Comparison of ENCODE assay signal across 8 mouse cellular contexts in genomic region chr7:128725189-128725588, GRCm38 (mm10). TPM values are rescaled to one million over a fixed set of nuclear protein-coding genes. Genes with fewer than 3 reads are reported as not detected.
DNase-seq lines count a peak whose midpoint lies in the region; ATAC-seq lines count a peak whose summit lies in the region.

No protein-coding gene starts in this region.

- no peak overlapping the region for H3K4me3 ChIP-seq in forebrain, embryonic 13.5 days
- no peak overlapping the region for H3K4me3 ChIP-seq in forebrain, embryonic 11.5 days (ENCODE audit: low read depth, low read length)
- no peak overlapping the region for H3K4me3 ChIP-seq in hindbrain, embryonic 15.5 days
- H3K4me3 ChIP-seq in hindbrain, embryonic 10.5 days: no peak overlapping the region
- H3K4me3 ChIP-seq in lung, embryonic 16.5 days (ENCODE audit: low read length): no peak overlapping the region

- WGBS in forebrain, embryonic 13.5 days: 77% methylated on average over 9 of the region's 9 CpGs
- WGBS in forebrain, embryonic 11.5 days: 84% methylated on average over 9 of the region's 9 CpGs
- 84% methylated on average over 9 of the region's 9 CpGs for WGBS in hindbrain, embryonic 15.5 days
- WGBS in hindbrain, embryonic 10.5 days: 89% methylated on average over 9 of the region's 9 CpGs
- 77% methylated on average over 9 of the region's 9 CpGs for WGBS in lung, embryonic 16.5 days

- peaks cover 21% of the 10 kb centered on the region for H3K4me1 ChIP-seq in forebrain, embryonic 13.5 days
- peaks cover 8% of the 10 kb centered on the region for H3K4me1 ChIP-seq in forebrain, embryonic 11.5 days (replicated peaks; ENCODE audit: control insufficient read depth, insufficient read depth, low read length)
- peaks cover 10% of the 10 kb centered on the region for H3K4me1 ChIP-seq in hindbrain, embryonic 15.5 days (replicated peaks)
- peaks cover 18% of the 10 kb centered on the region for H3K4me1 ChIP-seq in hindbrain, embryonic 10.5 days (replicated peaks)
- H3K4me1 ChIP-seq in lung, embryonic 16.5 days (replicated peaks; ENCODE audit: control insufficient read depth, insufficient read depth, low read length): peaks cover 14% of the 10 kb centered on the region

- H3K27me3 ChIP-seq in forebrain, embryonic 13.5 days: no peaks in the 10 kb centered on the region
- H3K27me3 ChIP-seq in forebrain, embryonic 11.5 days (ENCODE audit: control insufficient read depth, insufficient read depth, low read length): no peaks in the 10 kb centered on the region
- H3K27me3 ChIP-seq in hindbrain, embryonic 15.5 days: no peaks in the 10 kb centered on the region
- H3K27me3 ChIP-seq in hindbrain, embryonic 10.5 days (ENCODE audit: insufficient read depth, poor library complexity, severe bottlenecking): no peaks in the 10 kb centered on the region
- H3K27me3 ChIP-seq in lung, embryonic 16.5 days (ENCODE audit: control insufficient read depth, insufficient read depth, low read depth, low read length): no peaks in the 10 kb centered on the region

- no peaks in the 10 kb centered on the region for H3K9me3 ChIP-seq in forebrain, embryonic 13.5 days (replicated peaks)
- H3K9me3 ChIP-seq in forebrain, embryonic 11.5 days (ENCODE audit: control insufficient read depth, low read length): no peaks in the 10 kb centered on the region
- H3K9me3 ChIP-seq in hindbrain, embryonic 15.5 days: no peaks in the 10 kb centered on the region
- H3K9me3 ChIP-seq in hindbrain, embryonic 10.5 days: no peaks in the 10 kb centered on the region
- H3K9me3 ChIP-seq in lung, embryonic 16.5 days (ENCODE audit: control insufficient read depth, low read length): no peaks in the 10 kb centered on the region

- no peak for ATAC-seq in forebrain, embryonic 13.5 days
- no peak for ATAC-seq in forebrain, embryonic 11.5 days (replicated peaks; ENCODE audit: low FRiP score)
- 0 out of 2 replicates have a peak, but pooled peaks have one; percentile 21 for ATAC-seq in hindbrain, embryonic 15.5 days (ENCODE audit: low FRiP score, low read depth)
- peak; percentile 11; the same call in 1 of the 2 replicates for ATAC-seq in lung, embryonic 16.5 days (ENCODE audit: low read depth)
- peak; percentile 21; the same call in 1 of the 2 replicates for ATAC-seq in megakaryocyte-erythroid progenitor cell, adult 5-6 weeks (replicated peaks; ENCODE audit: low FRiP score, low TSS enrichment, poor library complexity, severe bottlenecking)

- H3K27ac ChIP-seq in forebrain, embryonic 13.5 days: peak overlapping the region; percentile 49
- no peak overlapping the region for H3K27ac ChIP-seq in forebrain, embryonic 11.5 days (ENCODE audit: low read depth, low read length)
- peak overlapping the region; percentile 1; the same call in 1 of the 2 replicates for H3K27ac ChIP-seq in hindbrain, embryonic 15.5 days (replicated peaks)
- H3K27ac ChIP-seq in hindbrain, embryonic 10.5 days: no peak overlapping the region
- peak overlapping the region; percentile 43 for H3K27ac ChIP-seq in lung, embryonic 16.5 days (ENCODE audit: low read length)

- H3K36me3 ChIP-seq in forebrain, embryonic 13.5 days (ENCODE audit: poor library complexity, severe bottlenecking): peaks cover 23% of the 10 kb centered on the region
- H3K36me3 ChIP-seq in forebrain, embryonic 11.5 days (ENCODE audit: control insufficient read depth, insufficient read depth, low read length): no peaks in the 10 kb centered on the region; the same call in none of the 2 replicates
- peaks cover 17% of the 10 kb centered on the region; the same call in 1 of the 2 replicates for H3K36me3 ChIP-seq in hindbrain, embryonic 15.5 days
- H3K36me3 ChIP-seq in hindbrain, embryonic 10.5 days: peaks cover 51% of the 10 kb centered on the region
- peaks cover 11% of the 10 kb centered on the region for H3K36me3 ChIP-seq in lung, embryonic 16.5 days (ENCODE audit: control insufficient read depth, insufficient read depth, low read length)

- no peak overlapping the region for H3K4me2 ChIP-seq in forebrain, embryonic 13.5 days
- H3K4me2 ChIP-seq in forebrain, embryonic 11.5 days (ENCODE audit: low read depth, low read length, severe bottlenecking): no peak overlapping the region
- no peak overlapping the region for H3K4me2 ChIP-seq in hindbrain, embryonic 15.5 days
- H3K4me2 ChIP-seq in lung, embryonic 16.5 days (ENCODE audit: low read depth, low read length): no peak overlapping the region

- no peak for DNase-seq in forebrain, embryonic 11.5 days (ENCODE audit: low spot score)
- DNase-seq in hindbrain, embryonic 10.5 days (ENCODE audit: low spot score): no peak
- no peak for DNase-seq in lung, postnatal 14 days
- DNase-seq in right cerebral cortex, postnatal 36 days (ENCODE audit: low spot score in 2 of 2): no peak

- H3K9ac ChIP-seq in forebrain, embryonic 13.5 days: no peak overlapping the region
- no peak overlapping the region for H3K9ac ChIP-seq in forebrain, embryonic 11.5 days (ENCODE audit: low read length)
- H3K9ac ChIP-seq in hindbrain, embryonic 15.5 days: no peak overlapping the region
- H3K9ac ChIP-seq in lung, embryonic 16.5 days (ENCODE audit: low read length): peak overlapping the region; percentile 28; the same call in 1 of the 2 replicates

RNA-seq across cellular contexts. Expression of gene Mcmbp, which starts 15.1 kb away (rescaled TPM):
- polyA plus RNA-seq in forebrain, embryonic 13.5 days (2015; fragmentation: Nextera tagmentation; extraction: Ambion mirVana): 66.8 and 69.2 TPM in 2 replicates
- 86.1 and 90.8 TPM in 2 replicates for polyA plus RNA-seq in forebrain, embryonic 11.5 days (2014; fragmentation: Nextera tagmentation; extraction: Ambion mirVana)
- polyA plus RNA-seq in hindbrain, embryonic 15.5 days (2015; fragmentation: Nextera tagmentation; extraction: Ambion mirVana): 43.2 and 44.0 TPM in 2 replicates
- polyA plus RNA-seq in hindbrain, embryonic 10.5 days (2016; fragmentation: Nextera tagmentation; extraction: Ambion mirVana): 68.0 and 75.3 TPM in 2 replicates
- polyA plus RNA-seq in lung, embryonic 16.5 days (2015; fragmentation: Nextera tagmentation; extraction: Ambion mirVana): 58.7 and 62.4 TPM in 2 replicates
- 46.5 and 58.2 TPM in 2 replicates for total RNA-seq in megakaryocyte-erythroid progenitor cell, adult 5-6 weeks (2014; fragmentation: Nextera tagmentation)
- 38.7 and 52.8 TPM in 2 replicates for total RNA-seq in megakaryocyte-erythroid progenitor cell, adult 5-6 weeks (2017)

RNA-seq across cellular contexts. Expression of gene Sec23ip, which starts 19.6 kb away (rescaled TPM):
- 40.1 and 41.9 TPM in 2 replicates for polyA plus RNA-seq in forebrain, embryonic 13.5 days (2015; fragmentation: Nextera tagmentation; extraction: Ambion mirVana)
- 44.5 and 45.3 TPM in 2 replicates for polyA plus RNA-seq in forebrain, embryonic 11.5 days (2014; fragmentation: Nextera tagmentation; extraction: Ambion mirVana)
- polyA plus RNA-seq in hindbrain, embryonic 15.5 days (2015; fragmentation: Nextera tagmentation; extraction: Ambion mirVana): 34.6 and 35.1 TPM in 2 replicates
- 42.6 and 45.2 TPM in 2 replicates for polyA plus RNA-seq in hindbrain, embryonic 10.5 days (2016; fragmentation: Nextera tagmentation; extraction: Ambion mirVana)
- polyA plus RNA-seq in lung, embryonic 16.5 days (2015; fragmentation: Nextera tagmentation; extraction: Ambion mirVana): 35.6 and 41.0 TPM in 2 replicates
- total RNA-seq in megakaryocyte-erythroid progenitor cell, adult 5-6 weeks (2014; fragmentation: Nextera tagmentation): 42.1 and 59.2 TPM in 2 replicates
- total RNA-seq in megakaryocyte-erythroid progenitor cell, adult 5-6 weeks (2017): 52.8 and 66.1 TPM in 2 replicates

Comparison
In these comparisons a context has a peak if more than half of its experiments do, and no peak if none do; other contexts are left out.
1. H3K27ac ChIP-seq: peak in forebrain, embryonic 13.5 days (single experiment), hindbrain, embryonic 15.5 days (single experiment) and lung, embryonic 16.5 days (single experiment); none in forebrain, embryonic 11.5 days (single experiment) and hindbrain, embryonic 10.5 days (single experiment).
2. ATAC-seq: peak in hindbrain, embryonic 15.5 days (single experiment), lung, embryonic 16.5 days (single experiment) and megakaryocyte-erythroid progenitor cell, adult 5-6 weeks (single experiment); none in forebrain, embryonic 13.5 days (single experiment) and forebrain, embryonic 11.5 days (single experiment).